Mouse (Mus musculus): ENCODE data around the gene Uqcr10. TPM values are rescaled to one million over a fixed set of nuclear protein-coding genes. Genes with fewer than 3 reads are reported as not detected.

The Uqcr10 gene
- total and polyA plus RNA-seq, 3 experiments, result 598 to 1,416 TPM; not detected in 1

DNA sequence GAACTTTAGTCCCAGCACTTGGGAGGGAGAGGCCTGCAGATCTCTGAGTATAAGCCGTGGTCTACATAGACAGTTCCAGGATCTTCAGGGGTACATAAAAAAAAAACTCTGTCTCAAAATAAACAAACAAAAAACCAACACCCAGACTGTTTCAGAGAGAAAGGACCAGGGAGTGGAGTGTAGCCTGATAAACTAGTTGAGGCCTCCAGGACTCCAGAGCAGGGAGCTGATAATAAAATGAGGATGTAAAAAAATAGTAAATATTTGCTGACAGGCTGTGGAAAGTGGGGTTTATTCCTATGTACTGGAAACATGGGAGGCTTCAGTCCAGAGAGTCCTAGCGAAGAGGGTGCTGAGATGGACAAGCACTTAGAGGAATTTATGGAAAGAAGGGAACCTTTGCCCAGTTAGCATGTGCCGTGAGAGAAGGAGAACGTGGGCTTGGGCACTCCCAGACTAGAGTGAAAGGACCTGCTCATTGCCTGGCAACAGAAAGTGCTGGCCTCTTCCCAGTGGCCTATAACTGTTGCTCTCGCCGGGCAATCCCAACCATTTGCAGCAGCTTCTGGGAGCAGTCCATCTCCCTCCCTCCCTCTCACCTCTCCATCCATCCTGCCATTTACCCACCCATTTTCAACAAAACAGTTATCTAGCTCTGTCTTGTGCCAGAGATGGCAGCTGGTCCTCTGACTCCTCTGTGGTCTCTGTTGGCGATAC lies 43.7 kb downstream of the Uqcr10 start:
- Histone ChIP-seq H3K36me3 (ENCODE audit: control insufficient read depth in 1 of 2, insufficient read depth in 2 of 2, low read length in 2 of 2) (peaks cover 10 to 29% of the 10 kb centered on the region in 2 experiments), H3K27me3 (ENCODE audit: control insufficient read depth in 1 of 2, insufficient read depth in 2 of 2, low read length in 2 of 2) (no peaks in the 10 kb centered on the region), H3K9ac (ENCODE audit: control insufficient read depth, low read depth, low read length, poor library complexity, severe bottlenecking) (no peak overlapping the region), H3K27ac (ENCODE audit: control insufficient read depth, low read depth, low read length) (peak overlapping the region; percentile 64), H3K79me2 (ENCODE audit: control insufficient read depth, insufficient read depth, low read length, poor library complexity) (no peaks in the 10 kb centered on the region), H3K4me3 (ENCODE audit: control insufficient read depth in 1 of 2, insufficient read depth in 1 of 2, low read depth in 2 of 2, low read length in 2 of 2) (no peak overlapping the region), H3K4me1 (ENCODE audit: control insufficient read depth in 1 of 2, insufficient read depth in 2 of 2, low read length in 2 of 2) (peaks cover 20 to 25% of the 10 kb centered on the region in 2 experiments), H3K9me3 (replicated peaks; ENCODE audit: insufficient read depth, low read length) (no peaks in the 10 kb centered on the region)
- peak; percentile 66 for DNase-seq (ENCODE audit: low read depth, low spot score)
- no peak for TF ChIP-seq NELFE (IDR thresholded peaks at IDR 0.05; ENCODE audit: low read depth, low read length)
- TF ChIP-seq KAT2A (conservative IDR thresholded peaks at IDR 0.05; ENCODE audit: low read depth, low read length), result no peak
- TF ChIP-seq POLR2AphosphoS5 (IDR thresholded peaks at IDR 0.05; ENCODE audit: borderline replicate concordance, low read depth, low read length), result no peak
- TF ChIP-seq ELF1 (IDR thresholded peaks at IDR 0.05; ENCODE audit: low read depth, low read length), result no peak
- TF ChIP-seq SMC3 (IDR thresholded peaks at IDR 0.05; ENCODE audit: low read depth, low read length), result no peak
- TF ChIP-seq ZKSCAN1 (IDR thresholded peaks at IDR 0.05; ENCODE audit: low read depth, low read length), result no peak; the same call in 1 of the 2 replicates
- TF ChIP-seq ZMIZ1 (IDR thresholded peaks at IDR 0.05; ENCODE audit: low read depth, low read length), result no peak
- TF ChIP-seq SIN3A (IDR thresholded peaks at IDR 0.05; ENCODE audit: low read length), result no peak
- TF ChIP-seq ETS1 (IDR thresholded peaks at IDR 0.05; ENCODE audit: low read depth, low read length), result peak; percentile 62
- TF ChIP-seq JUND (IDR thresholded peaks at IDR 0.05; ENCODE audit: low read depth, low read length), result no peak
- no peak for TF ChIP-seq MAZ (IDR thresholded peaks at IDR 0.05; ENCODE audit: low read depth, low read length)
- TF ChIP-seq MEF2A (IDR thresholded peaks at IDR 0.05; ENCODE audit: extremely low read depth, insufficient replicate concordance, low read depth, low read length, poor library complexity, severe bottlenecking), result no peak
- TF ChIP-seq MAX (IDR thresholded peaks at IDR 0.05; ENCODE audit: low read length), result no peak
- 0 out of 2 replicates have a peak, but pooled peaks have one; percentile 17 for TF ChIP-seq MXI1 (IDR thresholded peaks at IDR 0.05; ENCODE audit: low read depth, low read length)
- TF ChIP-seq EP300 (IDR thresholded peaks at IDR 0.05; ENCODE audit: low read depth in 1 of 2, low read length in 2 of 2), result peak; percentile 53 to 68; a peak in 3 of 4 replicates
- no peak for TF ChIP-seq USF1 (IDR thresholded peaks at IDR 0.05; ENCODE audit: low read depth, low read length)
- no peak for TF ChIP-seq GABPA (IDR thresholded peaks at IDR 0.05; ENCODE audit: low read depth, low read length)
- no peak for TF ChIP-seq RAD21 (IDR thresholded peaks at IDR 0.05; ENCODE audit: low read depth, low read length)
- no peak for TF ChIP-seq USF2 (IDR thresholded peaks at IDR 0.05; ENCODE audit: borderline replicate concordance in 1 of 2, insufficient read depth in 1 of 2, low read depth in 1 of 2, low read length in 2 of 2)
- peak; percentile 77 for TF ChIP-seq GATA1 (IDR thresholded peaks at IDR 0.05; ENCODE audit: low read depth, low read length)
- TF ChIP-seq MYB (IDR thresholded peaks at IDR 0.05; ENCODE audit: low read depth, low read length), result no peak
- TF ChIP-seq HCFC1 (IDR thresholded peaks at IDR 0.05; ENCODE audit: low read depth, low read length), result no peak
- TF ChIP-seq ZNF384 (IDR thresholded peaks at IDR 0.05; ENCODE audit: low read depth, low read length), result peak; percentile 89
- no peak for TF ChIP-seq UBTF (IDR thresholded peaks at IDR 0.05; ENCODE audit: borderline replicate concordance, insufficient read depth, low read depth, low read length)
- TF ChIP-seq NRF1 (IDR thresholded peaks at IDR 0.05; ENCODE audit: insufficient read depth, low read depth, low read length, poor library complexity, severe bottlenecking), result no peak
- no peak for TF ChIP-seq E2F4 (IDR thresholded peaks at IDR 0.05; ENCODE audit: borderline replicate concordance, low read depth, low read length)
- no peak for TF ChIP-seq TBP (IDR thresholded peaks at IDR 0.05; ENCODE audit: low read depth, low read length)
- 0 out of 2 replicates have a peak, but pooled peaks have one; percentile 41 for TF ChIP-seq MAFK (IDR thresholded peaks at IDR 0.05; ENCODE audit: borderline replicate concordance, low read depth, low read length)
- no peak for TF ChIP-seq POLR2A (IDR thresholded peaks at IDR 0.05; ENCODE audit: control insufficient read depth in 1 of 2, insufficient read depth in 1 of 2, low read depth in 1 of 2, low read length in 2 of 2, poor library complexity in 1 of 2)
- 0 out of 2 replicates have a peak, but pooled peaks have one; percentile 84 for TF ChIP-seq CHD1 (IDR thresholded peaks at IDR 0.05; ENCODE audit: low read depth, low read length)
- no peak for TF ChIP-seq TAL1 (IDR thresholded peaks at IDR 0.05; ENCODE audit: low read length)
- TF ChIP-seq BHLHE40 (IDR thresholded peaks at IDR 0.05; ENCODE audit: borderline replicate concordance, low read depth, low read length), result no peak
- no peak for TF ChIP-seq ZC3H11A (IDR thresholded peaks at IDR 0.05; ENCODE audit: low read depth, low read length)
- no peak for TF ChIP-seq MYC (IDR thresholded peaks at IDR 0.05; ENCODE audit: low read depth, low read length)
- TF ChIP-seq CTCF (IDR thresholded peaks at IDR 0.05 in 2 of 3, conservative IDR thresholded peaks at IDR 0.05 in 1 of 3; ENCODE audit: control insufficient read depth in 1 of 3, insufficient read depth in 1 of 3, low read depth in 2 of 3, low read length in 3 of 3, poor library complexity in 1 of 3, severe bottlenecking in 1 of 3), result no peak
- no peak for TF ChIP-seq RCOR1 (IDR thresholded peaks at IDR 0.05; ENCODE audit: low read depth, low read length)
